Mouse (Mus musculus): ENCODE data around the gene Mybpc2.

DNA sequence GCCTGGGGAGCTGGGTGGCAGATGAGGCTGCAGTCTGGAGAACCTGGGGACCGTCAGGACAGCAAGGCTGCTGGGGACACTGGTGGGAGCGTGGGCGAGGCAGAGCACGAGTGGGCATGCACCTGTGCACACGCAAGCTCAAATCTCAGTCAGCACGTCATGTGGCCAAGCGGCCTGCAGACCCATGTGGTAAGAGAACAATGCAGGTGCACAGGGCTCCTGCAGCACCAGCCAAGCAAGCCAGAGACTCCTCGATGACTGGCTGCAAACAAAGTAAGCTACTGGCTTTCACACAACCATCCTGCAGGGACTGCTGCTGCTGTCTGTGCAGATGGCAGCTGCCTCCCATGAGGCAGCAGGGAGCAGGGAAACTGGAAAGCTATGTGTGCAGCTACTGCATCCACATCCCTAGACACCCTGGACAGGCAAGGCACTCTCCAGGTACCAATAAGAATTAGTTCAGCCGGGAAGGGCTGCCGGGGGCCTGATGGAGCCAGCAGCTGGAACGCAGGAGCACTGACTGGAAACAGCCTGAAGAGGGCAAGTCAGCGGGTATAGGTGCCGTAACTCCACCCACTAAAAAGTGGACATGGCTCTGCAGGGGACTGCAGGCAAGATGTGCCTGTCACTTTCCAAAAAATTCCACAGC lies 37.4 kb downstream of the Mybpc2 start:
- TF ChIP-seq CTCF (IDR thresholded peaks at IDR 0.05; ENCODE audit: borderline replicate concordance, extremely low read depth, insufficient read depth, insufficient read length) = no peak
- TF ChIP-seq POLR2A (IDR thresholded peaks at IDR 0.05; ENCODE audit: borderline replicate concordance, extremely low read depth, insufficient read depth, insufficient read length, poor library complexity, severe bottlenecking) = no peak
